In the genomic region with DNA sequence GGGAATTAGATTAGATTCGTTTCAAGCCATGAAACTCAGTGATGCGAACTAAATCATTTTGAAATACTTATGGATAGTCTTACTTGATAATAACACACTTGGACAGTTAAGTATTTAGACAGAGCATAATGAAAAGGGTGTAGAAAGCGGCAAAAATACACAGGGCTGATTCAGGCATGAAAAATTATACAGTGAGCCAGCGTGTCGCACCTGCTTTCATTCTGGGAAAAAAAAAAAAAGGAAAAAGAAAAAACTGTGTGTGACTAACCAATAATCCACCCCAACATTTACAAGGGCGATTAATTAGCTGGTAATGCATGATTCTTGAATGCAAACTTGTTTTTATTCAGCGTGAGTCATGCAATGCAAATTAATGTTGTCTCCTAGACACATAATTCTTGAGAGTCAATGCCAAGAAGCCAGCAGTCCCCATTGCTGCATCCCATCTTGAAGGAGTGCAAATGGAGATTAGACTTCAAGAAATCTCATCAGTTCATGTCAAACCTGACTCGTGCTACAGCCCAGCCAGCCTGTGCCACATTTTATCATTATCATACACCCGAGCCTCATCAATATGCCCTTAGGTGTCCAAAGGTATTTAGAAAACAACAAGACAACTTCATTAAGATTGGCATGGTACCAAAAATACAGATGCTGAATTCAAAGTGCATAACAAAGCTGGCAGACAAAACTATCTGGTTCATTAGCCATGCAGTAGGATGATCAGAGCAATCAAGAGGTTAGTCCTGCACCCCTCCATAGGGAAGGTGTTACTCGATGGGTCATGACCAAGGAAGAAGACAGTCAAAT, we compare ENCODE assay signal across 18 mouse cellular contexts.
DNase-seq lines count a peak whose midpoint lies in the region; ATAC-seq and TF ChIP-seq lines count a peak whose summit lies in the region.
"Had no signal": no experiment of that assay in that cellular context is flagged by ENCODE, and none has a peak within 500 bp of the region (broad histone marks: within the 10 kb centered on the region; RNA-seq: fewer than 3 reads in every experiment).

No protein-coding gene starts in this region.

- TF ChIP-seq CTCF in intestine, postnatal 0 days (IDR thresholded peaks at IDR 0.05; ENCODE audit: low read depth): no peak

- no peaks in the 10 kb centered on the region for H3K9me3 ChIP-seq in hindbrain, embryonic 13.5 days
- H3K9me3 ChIP-seq in hindbrain, embryonic 11.5 days (ENCODE audit: control insufficient read depth, low read length): no peaks in the 10 kb centered on the region
- H3K9me3 ChIP-seq in forebrain, embryonic 15.5 days: no peaks in the 10 kb centered on the region
- H3K9me3 ChIP-seq in midbrain, embryonic 15.5 days: no peaks in the 10 kb centered on the region
- no peaks in the 10 kb centered on the region for H3K9me3 ChIP-seq in intestine, postnatal 0 days (ENCODE audit: control insufficient read depth)
- H3K9me3 ChIP-seq: G1E; midbrain, embryonic 12.5 days had no signal

- H3K36me3 ChIP-seq in hindbrain, embryonic 13.5 days: no peaks in the 10 kb centered on the region
- no peaks in the 10 kb centered on the region for H3K36me3 ChIP-seq in hindbrain, embryonic 11.5 days (ENCODE audit: control insufficient read depth, insufficient read depth, low read length)
- H3K36me3 ChIP-seq in forebrain, embryonic 15.5 days: no peaks in the 10 kb centered on the region
- H3K36me3 ChIP-seq in midbrain, embryonic 15.5 days (replicated peaks): no peaks in the 10 kb centered on the region
- no peaks in the 10 kb centered on the region for H3K36me3 ChIP-seq in intestine, postnatal 0 days (ENCODE audit: control insufficient read depth, insufficient read depth)
- H3K36me3 ChIP-seq: G1E; midbrain, embryonic 12.5 days had no signal

- H3K4me3 ChIP-seq in hindbrain, embryonic 13.5 days: no peak overlapping the region
- no peak overlapping the region for H3K4me3 ChIP-seq in hindbrain, embryonic 11.5 days (ENCODE audit: low read depth, low read length)
- H3K4me3 ChIP-seq in forebrain, embryonic 15.5 days: no peak overlapping the region
- no peak overlapping the region for H3K4me3 ChIP-seq in midbrain, embryonic 15.5 days
- no peak overlapping the region for H3K4me3 ChIP-seq in intestine, postnatal 0 days (ENCODE audit: low read depth, low read length)
- H3K4me3 ChIP-seq: midbrain, embryonic 12.5 days had no signal

- no peak overlapping the region for H3K27ac ChIP-seq in hindbrain, embryonic 13.5 days
- H3K27ac ChIP-seq in hindbrain, embryonic 11.5 days (ENCODE audit: low read depth, low read length): no peak overlapping the region
- peak overlapping the region; percentile 69 for H3K27ac ChIP-seq in forebrain, embryonic 15.5 days (replicated peaks)
- H3K27ac ChIP-seq in midbrain, embryonic 15.5 days: no peak overlapping the region
- H3K27ac ChIP-seq in intestine, postnatal 0 days (ENCODE audit: low read depth, low read length): no peak overlapping the region
- H3K27ac ChIP-seq: midbrain, embryonic 12.5 days had no signal

- H3K9ac ChIP-seq in hindbrain, embryonic 13.5 days: no peak overlapping the region
- H3K9ac ChIP-seq in hindbrain, embryonic 11.5 days (ENCODE audit: low read depth, low read length): no peak overlapping the region
- H3K9ac ChIP-seq in forebrain, embryonic 15.5 days (replicated peaks): no peak overlapping the region
- H3K9ac ChIP-seq in midbrain, embryonic 15.5 days: no peak overlapping the region
- H3K9ac ChIP-seq in intestine, postnatal 0 days (ENCODE audit: low read depth, low read length): no peak overlapping the region
- H3K9ac ChIP-seq: midbrain, embryonic 12.5 days had no signal

- H3K4me2 ChIP-seq in hindbrain, embryonic 13.5 days: no peak overlapping the region
- H3K4me2 ChIP-seq in hindbrain, embryonic 11.5 days (replicated peaks; ENCODE audit: low read depth, low read length): no peak overlapping the region
- no peak overlapping the region for H3K4me2 ChIP-seq in forebrain, embryonic 15.5 days (replicated peaks)
- H3K4me2 ChIP-seq in midbrain, embryonic 15.5 days: no peak overlapping the region
- no peak overlapping the region for H3K4me2 ChIP-seq in intestine, postnatal 0 days (replicated peaks; ENCODE audit: low read depth)
- H3K4me2 ChIP-seq: heart, embryonic 11.5 days; midbrain, embryonic 12.5 days had no signal

- H3K27me3 ChIP-seq in hindbrain, embryonic 13.5 days: 0 out of 2 replicates have a peak, but pooled peaks cover 5% of the 10 kb centered on the region
- no peaks in the 10 kb centered on the region for H3K27me3 ChIP-seq in hindbrain, embryonic 11.5 days (ENCODE audit: control insufficient read depth, insufficient read depth, low read length)
- H3K27me3 ChIP-seq in forebrain, embryonic 15.5 days: no peaks in the 10 kb centered on the region
- no peaks in the 10 kb centered on the region for H3K27me3 ChIP-seq in midbrain, embryonic 15.5 days (replicated peaks)
- H3K27me3 ChIP-seq in intestine, postnatal 0 days (replicated peaks; ENCODE audit: control insufficient read depth, insufficient read depth, low read length): no peaks in the 10 kb centered on the region
- H3K27me3 ChIP-seq: midbrain, embryonic 12.5 days had no signal

- ATAC-seq in hindbrain, embryonic 13.5 days (ENCODE audit: low FRiP score): peak; percentile 74
- no peak for ATAC-seq in hindbrain, embryonic 11.5 days (ENCODE audit: low FRiP score)
- peak; percentile 92 for ATAC-seq in forebrain, embryonic 15.5 days (replicated peaks)
- ATAC-seq in midbrain, embryonic 15.5 days (replicated peaks): peak; percentile 83
- ATAC-seq in intestine, postnatal 0 days: no peak

- no peak for DNase-seq in hindbrain, embryonic 11.5 days (ENCODE audit: low spot score)
- DNase-seq in brain, adult 2 months (ENCODE audit: low read depth, low spot score): peak; percentile 62
- DNase-seq in gastrocnemius, postnatal 4 days (ENCODE audit: low spot score in 2 of 2): no peak
- no peak for DNase-seq in testis, postnatal 10 days (ENCODE audit: low spot score)
- DNase-seq: adrenal gland, adult 8-10 months; cerebellum, adult 8-10 months; gastrocnemius, postnatal 25 days; kidney, adult 2 months; kidney, postnatal 4 days; layer of hippocampus, postnatal 36 days; thymus, postnatal 36 days had no signal

- H3K4me1 ChIP-seq in hindbrain, embryonic 13.5 days (replicated peaks): peaks cover 6% of the 10 kb centered on the region; the same call in 1 of the 2 replicates
- H3K4me1 ChIP-seq in hindbrain, embryonic 11.5 days (replicated peaks; ENCODE audit: control insufficient read depth, insufficient read depth, low read length): no peaks in the 10 kb centered on the region
- peaks cover 13% of the 10 kb centered on the region for H3K4me1 ChIP-seq in forebrain, embryonic 15.5 days
- no peaks in the 10 kb centered on the region for H3K4me1 ChIP-seq in midbrain, embryonic 15.5 days
- H3K4me1 ChIP-seq in intestine, postnatal 0 days (replicated peaks; ENCODE audit: control insufficient read depth, insufficient read depth, low read length): no peaks in the 10 kb centered on the region
- H3K4me1 ChIP-seq: midbrain, embryonic 12.5 days had no signal

- 51% methylated on average over 10 of the region's 10 CpGs for WGBS in hindbrain, embryonic 13.5 days
- WGBS in hindbrain, embryonic 11.5 days: 84% methylated on average over 10 of the region's 10 CpGs
- whole genome bisulfite sequencing in forebrain, embryonic 15.5 days: 22% methylated on average over 10 of the region's 10 CpGs
- WGBS in midbrain, embryonic 15.5 days: 61% methylated on average over 10 of the region's 10 CpGs
- 88% methylated on average over 10 of the region's 10 CpGs for WGBS in intestine, postnatal 0 days

Comparison
In these comparisons a context has a peak if more than half of its experiments do, and no peak if none do; other contexts are left out.
1. ATAC-seq: peak in hindbrain, embryonic 13.5 days (single experiment), forebrain, embryonic 15.5 days (single experiment) and midbrain, embryonic 15.5 days (single experiment); none in hindbrain, embryonic 11.5 days (single experiment) and intestine, postnatal 0 days (single experiment).